Mouse (Mus musculus): ENCODE measurements around the gene Trim8. TPM values are rescaled to one million over a fixed set of nuclear protein-coding genes. Genes with fewer than 3 reads are reported as not detected.

Trim8 gene
- total RNA-seq, 1 experiment from 2014 or later: 35.4 TPM

GRCm38 (mm10) chr19:46478242-46478641 lies 23.3 kb upstream of the Trim8 start:
- ATAC-seq (replicated peaks; ENCODE audit: insufficient number of reproducible peaks, low FRiP score, low TSS enrichment, poor library complexity, severe bottlenecking): no peak

DNA sequence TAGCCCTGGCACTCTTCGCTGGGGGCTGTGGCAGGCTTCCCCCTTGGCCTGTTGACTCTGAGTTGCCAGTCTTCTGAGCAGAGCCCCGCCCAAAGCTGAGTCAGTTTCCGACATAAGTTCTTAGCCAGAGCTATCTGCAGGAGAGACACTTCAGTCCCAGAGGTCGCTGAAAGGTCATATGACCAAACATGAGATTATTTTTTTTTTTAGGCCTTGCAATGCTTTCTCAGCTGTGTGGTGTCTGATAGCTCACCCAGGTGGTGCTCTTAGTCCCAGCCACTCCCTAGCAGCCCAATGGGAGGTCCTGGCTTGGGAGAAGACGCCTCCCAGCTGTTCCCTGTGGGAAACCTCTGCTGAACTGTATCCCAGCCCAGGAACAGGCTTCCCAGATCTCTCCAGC lies 22.7 kb upstream of the Trim8 start:
- ATAC-seq (replicated peaks; ENCODE audit: insufficient number of reproducible peaks, low FRiP score, low TSS enrichment, poor library complexity, severe bottlenecking): peak; percentile 57; the same call in 1 of the 2 replicates

GRCm38 (mm10) chr19:46479306-46480075 lies 22.0 kb upstream of the Trim8 start:
- no peak for ATAC-seq (replicated peaks; ENCODE audit: insufficient number of reproducible peaks, low FRiP score, low TSS enrichment, poor library complexity, severe bottlenecking)

- no peak for ATAC-seq (replicated peaks; ENCODE audit: insufficient number of reproducible peaks, low FRiP score, low TSS enrichment, poor library complexity, severe bottlenecking)
Observed at GRCm38 (mm10) chr19:46480624-46481345, 20.7 kb upstream of the Trim8 start.

DNA sequence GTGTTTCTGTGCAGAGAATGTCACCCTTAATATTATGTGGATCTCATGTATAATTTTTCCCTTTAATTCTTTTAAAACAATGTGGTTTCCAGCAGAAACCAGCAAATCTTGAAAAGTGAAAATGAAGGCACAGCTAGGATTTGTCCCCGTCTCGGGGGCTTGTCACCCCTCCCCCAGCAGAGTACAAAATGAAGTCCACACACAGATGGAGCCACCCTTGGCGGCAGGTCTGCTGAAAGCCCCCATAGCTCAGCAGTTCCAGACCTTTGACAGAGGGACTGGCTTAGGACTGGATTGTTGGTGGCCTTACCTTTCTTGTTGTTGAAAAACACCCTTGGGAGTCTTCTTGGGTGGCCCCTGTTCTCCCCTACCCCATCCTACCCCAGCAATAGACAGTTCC lies 20.1 kb upstream of the Trim8 start:
- no peak for ATAC-seq (replicated peaks; ENCODE audit: insufficient number of reproducible peaks, low FRiP score, low TSS enrichment, poor library complexity, severe bottlenecking)

GRCm38 (mm10) chr19:46481756-46482155 lies 19.7 kb upstream of the Trim8 start:
- ATAC-seq (replicated peaks; ENCODE audit: insufficient number of reproducible peaks, low FRiP score, low TSS enrichment, poor library complexity, severe bottlenecking): no peak

DNA sequence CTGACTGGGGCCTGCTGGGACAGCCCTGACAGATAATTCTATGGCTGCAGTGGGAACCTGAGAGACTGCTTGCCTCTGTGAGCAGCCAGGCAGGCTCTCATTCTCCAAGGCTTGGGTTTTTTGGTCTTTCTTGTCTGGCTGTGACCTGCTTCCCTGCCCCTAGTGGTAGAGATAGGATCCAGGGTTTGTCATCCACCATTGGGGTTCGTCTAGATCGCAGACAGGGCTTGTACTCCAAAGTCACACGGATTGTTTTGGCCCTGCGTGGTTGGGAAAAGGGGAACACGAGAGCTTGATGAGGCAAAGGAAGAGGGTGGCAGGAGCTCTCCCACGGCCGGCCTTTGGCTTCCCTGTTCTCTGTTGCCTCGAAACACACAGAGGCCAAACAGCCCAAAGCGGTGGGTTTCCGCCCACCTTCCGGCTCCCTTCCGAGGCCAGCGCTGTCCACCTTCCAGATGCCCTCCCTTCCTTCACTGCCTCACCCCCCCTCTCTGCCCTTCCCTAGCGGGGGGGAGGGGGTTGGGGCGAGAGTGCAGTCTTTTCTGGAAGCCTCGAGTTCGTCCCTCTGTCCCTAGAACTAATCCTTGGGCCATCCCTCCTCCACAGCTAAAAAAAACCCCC lies 18.5 kb upstream of the Trim8 start:
- peak; percentile 27; the same call in 1 of the 2 replicates for ATAC-seq (replicated peaks; ENCODE audit: insufficient number of reproducible peaks, low FRiP score, low TSS enrichment, poor library complexity, severe bottlenecking)

DNA sequence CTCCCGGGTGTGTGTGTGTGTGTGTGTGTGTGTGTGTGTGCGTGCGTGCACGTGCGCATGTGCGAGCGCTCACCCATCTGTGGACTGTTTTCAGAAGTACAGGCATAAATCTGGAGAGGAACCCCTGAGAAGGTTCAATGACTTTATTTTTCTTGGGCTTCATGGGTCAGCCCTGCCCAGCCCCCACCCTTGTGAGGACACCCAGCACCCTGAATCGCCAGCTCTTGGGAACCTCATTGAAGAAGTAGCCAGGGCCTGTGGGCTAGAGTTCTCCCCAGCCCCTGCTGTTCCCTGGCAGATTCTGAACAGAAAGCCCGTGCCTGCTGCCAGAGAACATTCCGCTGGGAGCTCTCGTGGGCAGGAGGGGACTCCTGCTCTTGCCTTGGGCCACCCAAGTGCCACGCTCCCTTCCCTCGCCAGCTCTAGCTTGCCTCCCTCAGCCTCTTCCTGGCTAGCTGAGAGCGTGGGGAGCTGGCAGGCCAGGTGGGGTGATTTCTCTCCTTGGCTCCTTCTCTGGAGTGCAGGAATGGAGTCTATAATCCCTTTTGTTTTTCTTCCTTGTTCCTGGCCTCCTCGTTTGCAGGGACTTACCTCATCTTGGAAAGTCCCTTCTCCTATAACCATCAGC lies 17.7 kb upstream of the Trim8 start:
- no peak for ATAC-seq (replicated peaks; ENCODE audit: insufficient number of reproducible peaks, low FRiP score, low TSS enrichment, poor library complexity, severe bottlenecking)

DNA sequence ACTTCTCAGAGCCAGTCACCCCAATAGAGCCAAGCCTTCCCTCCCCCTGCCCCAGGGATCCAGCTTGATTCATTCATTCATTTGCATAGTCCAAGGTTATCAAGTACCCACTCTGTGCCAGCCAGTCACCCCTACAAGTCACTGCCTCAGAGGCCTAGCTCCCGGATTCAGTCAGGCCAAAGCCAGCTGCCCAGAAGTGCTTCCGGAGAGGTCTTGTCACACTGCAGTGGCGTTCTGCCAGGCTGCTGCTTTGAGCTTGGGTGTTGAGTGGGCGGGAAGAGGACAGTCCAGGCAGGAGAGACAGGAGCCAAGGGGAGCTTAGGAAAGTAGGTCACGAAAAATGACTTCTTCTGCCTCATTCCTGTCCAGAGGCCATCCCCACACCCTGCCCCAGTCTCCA lies 17.0 kb upstream of the Trim8 start:
- ATAC-seq (replicated peaks; ENCODE audit: insufficient number of reproducible peaks, low FRiP score, low TSS enrichment, poor library complexity, severe bottlenecking): no peak

DNA sequence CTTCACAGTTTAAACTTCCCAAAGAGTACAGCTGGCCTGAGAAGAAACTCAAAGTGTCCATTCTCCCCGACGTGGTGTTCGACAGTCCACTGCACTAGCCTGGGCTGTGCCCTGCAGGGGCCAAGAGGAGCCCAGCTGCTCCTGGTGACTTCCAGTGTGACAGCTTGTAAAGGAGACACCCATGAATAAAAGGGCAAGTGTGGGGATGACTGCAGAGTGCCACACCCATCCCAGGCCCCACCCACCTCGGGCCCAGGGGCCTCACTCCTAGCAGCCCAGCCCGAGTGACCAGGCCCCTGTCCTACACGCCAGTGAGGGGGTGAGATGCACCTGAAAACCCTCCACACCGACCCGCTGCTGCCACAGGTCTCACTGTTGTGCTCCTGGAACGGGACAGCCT lies 15.7 kb upstream of the Trim8 start:
- ATAC-seq (replicated peaks; ENCODE audit: insufficient number of reproducible peaks, low FRiP score, low TSS enrichment, poor library complexity, severe bottlenecking): no peak; the same call in 1 of the 2 replicates

GRCm38 (mm10) chr19:46486709-46487108 lies 14.8 kb upstream of the Trim8 start:
- ATAC-seq (replicated peaks; ENCODE audit: insufficient number of reproducible peaks, low FRiP score, low TSS enrichment, poor library complexity, severe bottlenecking): 0 out of 2 replicates have a peak, but pooled peaks have one; percentile 46

DNA sequence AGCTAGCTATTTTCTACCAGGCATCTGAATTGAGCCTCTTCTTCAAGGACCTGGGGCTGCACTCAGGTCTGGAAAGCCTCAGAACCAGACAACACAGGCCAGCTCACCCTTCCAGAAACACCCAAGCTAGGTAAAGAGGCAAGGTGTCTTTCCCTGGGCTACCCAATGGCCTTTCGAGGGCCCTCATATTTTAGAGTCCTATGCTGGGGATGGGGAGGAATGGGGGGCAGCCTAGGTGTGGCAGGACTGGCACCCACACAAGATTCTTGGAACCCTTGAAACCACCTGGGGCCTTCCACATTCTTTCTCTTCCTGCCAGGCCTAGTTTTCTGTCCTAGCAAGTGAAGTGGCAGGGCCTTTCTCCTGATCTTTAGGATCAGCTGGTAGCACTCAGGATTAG lies 12.1 kb upstream of the Trim8 start:
- ATAC-seq (replicated peaks; ENCODE audit: insufficient number of reproducible peaks, low FRiP score, low TSS enrichment, poor library complexity, severe bottlenecking): no peak

- no peak for ATAC-seq (replicated peaks; ENCODE audit: insufficient number of reproducible peaks, low FRiP score, low TSS enrichment, poor library complexity, severe bottlenecking)
Observed at GRCm38 (mm10) chr19:46490634-46491033, 10.9 kb upstream of the Trim8 start.

DNA sequence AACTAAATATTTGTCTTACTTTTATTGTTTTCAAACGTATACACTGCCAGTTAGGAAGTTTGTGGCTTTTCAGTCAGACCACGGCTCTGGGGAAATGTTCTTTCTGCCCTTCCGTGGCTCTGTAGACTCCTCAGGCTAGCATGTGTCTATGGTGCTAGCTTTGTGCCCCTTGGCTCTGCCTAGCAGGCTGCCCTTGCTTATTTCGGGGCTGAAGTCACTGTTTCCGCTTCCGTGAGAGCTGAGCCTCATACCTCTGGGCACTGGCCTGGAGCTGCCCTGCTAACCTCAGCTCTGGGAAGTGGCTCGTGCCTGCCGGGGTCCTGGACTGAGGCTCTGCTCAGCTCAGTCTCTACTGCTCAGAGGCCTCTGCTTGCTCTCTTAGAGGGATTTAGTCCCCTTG lies 6.4 kb upstream of the Trim8 start:
- no peak for ATAC-seq (replicated peaks; ENCODE audit: insufficient number of reproducible peaks, low FRiP score, low TSS enrichment, poor library complexity, severe bottlenecking)

- no peak for ATAC-seq (replicated peaks; ENCODE audit: insufficient number of reproducible peaks, low FRiP score, low TSS enrichment, poor library complexity, severe bottlenecking)
Observed at GRCm38 (mm10) chr19:46497230-46497629, 4.3 kb upstream of the Trim8 start.

- no peak for ATAC-seq (replicated peaks; ENCODE audit: insufficient number of reproducible peaks, low FRiP score, low TSS enrichment, poor library complexity, severe bottlenecking)
Observed at GRCm38 (mm10) chr19:46499539-46499835, 2.0 kb upstream of the Trim8 start.

DNA sequence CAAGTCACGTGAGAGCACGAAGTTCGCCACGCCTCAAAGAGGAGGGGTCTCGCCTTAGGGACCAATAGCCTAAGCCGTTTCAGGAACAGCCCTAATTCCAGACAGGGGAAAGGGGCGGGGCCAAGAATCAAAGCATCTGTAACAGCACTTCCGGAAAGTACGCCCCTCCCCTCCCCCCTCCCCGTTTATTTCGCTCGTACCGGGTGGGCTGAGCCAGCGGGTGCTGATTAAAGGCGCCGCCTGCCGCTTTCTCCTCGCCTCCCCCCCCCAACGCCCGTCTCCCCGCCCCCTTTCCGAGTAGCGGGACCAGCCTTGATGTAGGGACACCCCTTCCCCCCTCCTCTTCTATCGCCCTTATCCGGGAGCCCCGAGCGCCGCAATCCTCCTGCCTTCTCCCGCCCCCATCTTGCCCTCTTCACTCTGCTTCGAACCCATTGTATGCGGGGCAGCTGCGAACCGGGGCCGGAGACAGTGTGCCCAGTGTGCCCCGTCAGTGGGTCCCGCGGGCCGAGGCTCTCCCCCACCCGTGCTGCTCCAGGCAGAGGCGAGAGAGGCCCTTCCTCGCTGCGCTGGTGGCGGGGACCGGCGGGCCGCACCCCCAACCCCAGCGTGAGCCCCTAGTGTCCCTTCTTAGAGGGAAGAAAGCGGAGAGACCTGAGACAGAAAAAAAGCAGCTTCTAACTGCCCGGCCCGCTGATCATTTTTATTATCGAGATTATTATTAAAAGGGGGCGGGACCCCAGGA lies 1.5 kb upstream of the Trim8 start:
- peak; percentile 60 for ATAC-seq (replicated peaks; ENCODE audit: insufficient number of reproducible peaks, low FRiP score, low TSS enrichment, poor library complexity, severe bottlenecking)

- no peak for ATAC-seq (replicated peaks; ENCODE audit: insufficient number of reproducible peaks, low FRiP score, low TSS enrichment, poor library complexity, severe bottlenecking)
Observed at GRCm38 (mm10) chr19:46500581-46501341, 741 bp upstream of the Trim8 start.

Measured in monocyte, adult 5-6 weeks (primary cell).